Mouse (Mus musculus) heart, postnatal 10 days (tissue): ENCODE measurements around the gene Keap1. TPM values are rescaled to one million over a fixed set of nuclear protein-coding genes. Genes with fewer than 3 reads are reported as not detected.

ENCODE experiments used
- total RNA-seq, 2 experiments: library from RNA; stranded (reverse); gene quantifications; 2 replicates each; pipeline ENCODE4 v1.2.3; 2021

Keap1 gene
- total RNA-seq, 2 experiments from 2014 or later: 38.5 to 39.5 TPM

Other genes with a start within 250 kb of the Keap1 start
- gene Mrpl4, start 236.6 kb downstream of the Keap1 start, total RNA-seq: 100 to 1,000 TPM; 103 to 104 TPM
- 1 to 10 TPM; 8.9 to 9.5 TPM for gene Icam1, start 223.4 kb downstream of the Keap1 start, total RNA-seq
- under 1 TPM; 0.53 to 0.79 TPM for gene Icam4, start 210.0 kb downstream of the Keap1 start, total RNA-seq
- gene Icam5, start 207.3 kb downstream of the Keap1 start, total RNA-seq: under 1 TPM; 0.10 to 0.12 TPM
- not detected for gene Zglp1, start 172.3 kb downstream of the Keap1 start, total RNA-seq
- under 1 TPM; 0.31 to 0.32 TPM for gene Gm49373, start 166.3 kb downstream of the Keap1 start, total RNA-seq
- gene Fdx1l, start 165.7 kb downstream of the Keap1 start, total RNA-seq: 10 to 100 TPM; 29.3 to 31.7 TPM
- gene Gm38431, start 147.4 kb downstream of the Keap1 start, total RNA-seq: under 1 TPM; 0.64 to 0.77 TPM
- 10 to 100 TPM; 38.6 to 39.4 TPM for gene Raver1, start 147.4 kb downstream of the Keap1 start, total RNA-seq
- 1 to 10 TPM; 8.9 to 9.5 TPM for gene Tyk2, start 108.1 kb downstream of the Keap1 start, total RNA-seq
- 100 to 1,000 TPM; 167 to 169 TPM for gene Cdc37, start 89.4 kb downstream of the Keap1 start, total RNA-seq
- 10 to 100 TPM; 21.3 to 28.2 TPM for gene Pde4a, start 73.6 kb downstream of the Keap1 start, total RNA-seq
- under 1 TPM; 0.41 to 0.50 TPM for gene S1pr5, start 9.1 kb upstream of the Keap1 start, total RNA-seq
- gene Atg4d, start 25.9 kb upstream of the Keap1 start, total RNA-seq: 10 to 100 TPM; 67.6 to 69.6 TPM
- gene Kri1, start 48.6 kb upstream of the Keap1 start, total RNA-seq: 10 to 100 TPM; 18.9 to 19.7 TPM
- 10 to 100 TPM; 24.5 to 25.3 TPM for gene Cdkn2d, start 52.0 kb upstream of the Keap1 start, total RNA-seq
- gene Ap1m2, start 73.0 kb upstream of the Keap1 start, total RNA-seq: not detected
- gene Slc44a2, start 81.3 kb upstream of the Keap1 start, total RNA-seq: 10 to 100 TPM; 86.7 to 95.4 TPM
- gene Ilf3, start 128.5 kb upstream of the Keap1 start, total RNA-seq: 10 to 100 TPM; 41.3 to 51.0 TPM
- 10 to 100 TPM; 10.6 to 11.5 TPM for gene Qtrt1, start 172.5 kb upstream of the Keap1 start, total RNA-seq
- 10 to 100 TPM; 90.0 to 90.6 TPM for gene Dnm2, start 185.5 kb upstream of the Keap1 start, total RNA-seq